Mouse (Mus musculus) kidney, postnatal 0 days (tissue): Measurements from ENCODE around the gene Slc6a11. TPM values are rescaled to one million over a fixed set of nuclear protein-coding genes. Genes with fewer than 3 reads are reported as not detected.
A peak's percentile ranks its signal among the peaks of the same experiment; 100 is the strongest.

Experiments used
- ATAC-seq: fragments of 200-750 bp; cut with Nextera tagmentation; replicated peaks from 2 replicates; pipeline ENCODE4 v1.8.0; 2017; ENCODE audit warnings: low read depth, moderate number of reproducible peaks, moderate TSS enrichment, moderate library complexity; ENCODE audit not compliant: low FRiP score
- DNase-seq: peaks from one replicate; pipeline ENCODE4 v3.0.0-alpha.2; 2016; ENCODE audit warnings: low spot score
- H3K27ac ChIP-seq: fragments of 300-500 bp; sonication (generic); 2 replicates; pipeline ENCODE4 v1.5.1; 2014; ENCODE audit warnings: mild to moderate bottlenecking
- H3K27me3 ChIP-seq: fragments of 300-500 bp; sonication (generic); 2 replicates; pipeline ENCODE4 v1.6.1; 2014; ENCODE audit warnings: low read length, mixed read lengths; ENCODE audit not compliant: insufficient read depth
- H3K36me3 ChIP-seq: fragments of 300-500 bp; sonication (generic); 2 replicates; pipeline ENCODE4 v1.6.1; 2014; ENCODE audit warnings: low read length, mixed read lengths; ENCODE audit not compliant: insufficient read depth
- H3K4me1 ChIP-seq: fragments of 300-500 bp; sonication (generic); replicated peaks from 2 replicates; pipeline ENCODE4 v1.6.1; 2014; ENCODE audit warnings: antibody characterized with exemption, low read length, mixed read lengths; ENCODE audit not compliant: insufficient read depth
- H3K4me2 ChIP-seq: fragments of 300-500 bp; sonication (generic); 2 replicates; pipeline ENCODE4 v1.6.1; 2014; ENCODE audit warnings: mild to moderate bottlenecking, low read length, moderate library complexity, mixed read lengths
- H3K4me3 ChIP-seq: fragments of 300-500 bp; sonication (generic); replicated peaks from 2 replicates; pipeline ENCODE4 v1.5.1; 2014; ENCODE audit warnings: low read depth, low read length
- H3K9ac ChIP-seq: fragments of 300-500 bp; sonication (generic); 2 replicates; pipeline ENCODE4 v1.6.1; 2014; ENCODE audit warnings: low read depth, low read length
- H3K9me3 ChIP-seq: fragments of 300-500 bp; sonication (generic); replicated peaks from 2 replicates; pipeline ENCODE4 v1.6.1; 2016; ENCODE audit warnings: low read length, inconsistent platforms, mixed read lengths
- CTCF ChIP-seq: IDR thresholded peaks from 2 replicates; pipeline ENCODE4 v1.5.1; 2016; ENCODE audit warnings: antibody characterized with exemption, low read depth, mild to moderate bottlenecking, moderate library complexity
- WGBS: fragments of 180-500 bp; shearing (Covaris S2); extraction: QIAGEN DNeasy Blood & Tissue Kit; methylation state at CpG from one replicate; pipeline ENCODE4 v1.1.7; 2014; 5-methylcytosine and 5-hydroxymethylcytosine counted together
- polyA plus RNA-seq: library from polyadenylated mRNA; unstranded; fragments of >200 nt; fragmentation: Nextera tagmentation; extraction: Ambion mirVana; gene quantifications from 2 replicates; pipeline ENCODE4 v1.2.1, GENCODE M21; 2015

Slc6a11 gene
- polyA plus RNA-seq, 1 experiment from 2014 or later = 0.04 TPM

GRCm38 (mm10) chr6:114290929-114291328, 159.9 kb downstream of the Slc6a11 start:
- H3K4me1 ChIP-seq = no peaks in the 10 kb centered on the region
- no peak for ATAC-seq
- no peaks in the 10 kb centered on the region for H3K9me3 ChIP-seq
- H3K4me2 ChIP-seq = no peak overlapping the region
- H3K4me3 ChIP-seq = no peak overlapping the region
- 59% methylated on average over 4 of the region's 4 CpGs for WGBS
- no peak for DNase-seq
- no peak for TF ChIP-seq CTCF
- H3K36me3 ChIP-seq = no peaks in the 10 kb centered on the region
- no peak overlapping the region for H3K27ac ChIP-seq
- H3K9ac ChIP-seq = no peak overlapping the region
- 0 out of 2 replicates have a peak, but pooled peaks cover under 1% of the 10 kb centered on the region for H3K27me3 ChIP-seq

GRCm38 (mm10) chr6:114291396-114291795, 160.4 kb downstream of the Slc6a11 start:
- H3K4me2 ChIP-seq = no peak overlapping the region
- no peak for TF ChIP-seq CTCF
- no peak overlapping the region for H3K4me3 ChIP-seq
- WGBS = 57% methylated on average over 5 of the region's 5 CpGs
- no peaks in the 10 kb centered on the region for H3K36me3 ChIP-seq
- no peak for DNase-seq
- no peak for ATAC-seq
- H3K27me3 ChIP-seq = no peaks in the 10 kb centered on the region
- H3K9ac ChIP-seq = no peak overlapping the region
- H3K4me1 ChIP-seq = no peaks in the 10 kb centered on the region
- no peak overlapping the region for H3K27ac ChIP-seq
- no peaks in the 10 kb centered on the region for H3K9me3 ChIP-seq

GRCm38 (mm10) chr6:114293511-114293910, 162.5 kb downstream of the Slc6a11 start:
- WGBS = 32% methylated on average over 8 of the region's 8 CpGs
- ATAC-seq = no peak
- no peak for DNase-seq
- H3K36me3 ChIP-seq = no peaks in the 10 kb centered on the region
- H3K4me2 ChIP-seq = no peak overlapping the region
- no peaks in the 10 kb centered on the region for H3K4me1 ChIP-seq
- H3K27me3 ChIP-seq = no peaks in the 10 kb centered on the region
- no peak for TF ChIP-seq CTCF
- H3K9me3 ChIP-seq = no peaks in the 10 kb centered on the region
- no peak overlapping the region for H3K27ac ChIP-seq
- 0 out of 2 replicates have a peak overlapping the region, but pooled peaks have one; percentile 18 for H3K9ac ChIP-seq
- H3K4me3 ChIP-seq = no peak overlapping the region

- DNase-seq (no peak), ATAC-seq (no peak)
- 86% methylated on average over 4 of the region's 4 CpGs for WGBS
These were observed 164.0 kb downstream of the Slc6a11 start for GRCm38 (mm10) chr6:114295086-114295485.

GRCm38 (mm10) chr6:114297260-114298002, 166.4 kb downstream of the Slc6a11 start:
- ATAC-seq (0 out of 2 replicates have a peak, but pooled peaks have one; percentile 21), DNase-seq (no peak)
- H3K27ac ChIP-seq = no peak overlapping the region
- no peak overlapping the region for H3K4me3 ChIP-seq
- no peaks in the 10 kb centered on the region for H3K9me3 ChIP-seq
- 46% methylated on average over 10 of the region's 10 CpGs for WGBS
- no peak for TF ChIP-seq CTCF
- no peaks in the 10 kb centered on the region for H3K36me3 ChIP-seq
- H3K4me1 ChIP-seq = no peaks in the 10 kb centered on the region
- no peak overlapping the region for H3K4me2 ChIP-seq
- no peak overlapping the region for H3K9ac ChIP-seq
- H3K27me3 ChIP-seq = no peaks in the 10 kb centered on the region

More at GRCm38 (mm10) chr6:114295086-114295485, 164.0 kb downstream of the Slc6a11 start:
- H3K27ac ChIP-seq = no peak overlapping the region
- no peak for TF ChIP-seq CTCF
- H3K36me3 ChIP-seq = no peaks in the 10 kb centered on the region
- H3K9me3 ChIP-seq = no peaks in the 10 kb centered on the region
- H3K9ac ChIP-seq = no peak overlapping the region
- H3K4me1 ChIP-seq = no peaks in the 10 kb centered on the region
- no peaks in the 10 kb centered on the region for H3K27me3 ChIP-seq
- H3K4me2 ChIP-seq = no peak overlapping the region
- no peak overlapping the region for H3K4me3 ChIP-seq

Other genes starting within 250 kb of the Slc6a11 start
- 0.12 and 0.13 TPM in 2 replicates for gene Atp2b2, start 88.6 kb upstream of the Slc6a11 start, polyA plus RNA-seq
- gene Slc6a1, start 151.4 kb downstream of the Slc6a11 start, polyA plus RNA-seq = 0.06 and 0.25 TPM in 2 replicates